Mouse (Mus musculus) brain, embryonic 14.5 days (tissue): ENCODE measurements around the gene 4930435E12Rik. TPM values are rescaled to one million over a fixed set of nuclear protein-coding genes. Genes with fewer than 3 reads are reported as not detected.

ENCODE experiments used
- DNase-seq: peaks from one replicate; pipeline ENCODE4 v3.0.0-alpha.2; 2011; ENCODE audit warnings: low read depth
- CTCF ChIP-seq: fragments of 200-500 bp; IDR thresholded peaks from 2 replicates; pipeline ENCODE4 v1.5.1; 2012; ENCODE audit warnings: inconsistent platforms, mild to moderate bottlenecking, moderate library complexity, borderline replicate concordance; ENCODE audit not compliant: insufficient read depth, insufficient read length; ENCODE audit errors: extremely low read depth
- POLR2A ChIP-seq: fragments of 200-500 bp; IDR thresholded peaks from 2 replicates; pipeline ENCODE4 v1.6.1; 2012; ENCODE audit warnings: mild to moderate bottlenecking, inconsistent platforms, borderline replicate concordance; ENCODE audit not compliant: poor library complexity, insufficient read depth, insufficient read length, severe bottlenecking; ENCODE audit errors: extremely low read depth
- polyA plus RNA-seq: library from polyadenylated mRNA; depleted of rRNA; stranded (reverse); fragments of >200 nt; gene quantifications from 2 replicates; pipeline ENCODE4 v1.2.3, GENCODE M21; 2012

The 4930435E12Rik gene
- polyA plus RNA-seq, 1 experiment = not detected

GRCm38 (mm10) chr16:38789966-38790365 is 38.6 kb downstream of the 4930435E12Rik start:
- no peak for TF ChIP-seq CTCF
- no peak for TF ChIP-seq POLR2A
- DNase-seq = no peak

- DNase-seq = no peak
- no peak for TF ChIP-seq POLR2A
- no peak for TF ChIP-seq CTCF
These were observed 39.5 kb downstream of the 4930435E12Rik start for GRCm38 (mm10) chr16:38789016-38789415.

GRCm38 (mm10) chr16:38785301-38785700 is 43.2 kb downstream of the 4930435E12Rik start:
- TF ChIP-seq POLR2A (no peak), CTCF (no peak)

GRCm38 (mm10) chr16:38782524-38783067 is 46.0 kb downstream of the 4930435E12Rik start:
- no peak for TF ChIP-seq POLR2A
- TF ChIP-seq CTCF = no peak
- peak; percentile 31 for DNase-seq

More at GRCm38 (mm10) chr16:38785301-38785700, 43.2 kb downstream of the 4930435E12Rik start:
- no peak for DNase-seq

- TF ChIP-seq CTCF (no peak), POLR2A (no peak)
- no peak for DNase-seq
These were observed 46.6 kb downstream of the 4930435E12Rik start for GRCm38 (mm10) chr16:38781946-38782345.

- TF ChIP-seq POLR2A (no peak), CTCF (no peak)
- DNase-seq = no peak
These were observed 47.5 kb downstream of the 4930435E12Rik start for GRCm38 (mm10) chr16:38780960-38781572.

GRCm38 (mm10) chr16:38776342-38776741 is 52.2 kb downstream of the 4930435E12Rik start:
- no peak for TF ChIP-seq CTCF
- no peak for TF ChIP-seq POLR2A
- DNase-seq = no peak

GRCm38 (mm10) chr16:38774964-38775746 is 53.4 kb downstream of the 4930435E12Rik start:
- DNase-seq = no peak
- TF ChIP-seq POLR2A (no peak), CTCF (no peak)

GRCm38 (mm10) chr16:38772906-38773496 is 55.5 kb downstream of the 4930435E12Rik start:
- DNase-seq = no peak
- TF ChIP-seq CTCF (no peak), POLR2A (no peak)

- TF ChIP-seq POLR2A (no peak), CTCF (no peak)
- no peak for DNase-seq
These were observed 57.4 kb downstream of the 4930435E12Rik start for GRCm38 (mm10) chr16:38771145-38771544.

GRCm38 (mm10) chr16:38769529-38769928 is 59.0 kb downstream of the 4930435E12Rik start:
- TF ChIP-seq CTCF (no peak), POLR2A (no peak)
- no peak for DNase-seq

- no peak for DNase-seq
- TF ChIP-seq CTCF = no peak
- TF ChIP-seq POLR2A = no peak
These were observed 60.2 kb downstream of the 4930435E12Rik start for GRCm38 (mm10) chr16:38768386-38768785.
